Mouse (Mus musculus) cerebellum, adult (tissue): ENCODE measurements around the gene Gm7073.

Experiments
- ATAC-seq: cut with Nextera tagmentation; 2 replicates; pipeline ENCODE4 v1.9.2; 2017; ENCODE audit warnings: mild to moderate bottlenecking, moderate library complexity, mixed read lengths; ENCODE audit not compliant: insufficient number of reproducible peaks, low FRiP score, low TSS enrichment

The Gm7073 gene

DNA sequence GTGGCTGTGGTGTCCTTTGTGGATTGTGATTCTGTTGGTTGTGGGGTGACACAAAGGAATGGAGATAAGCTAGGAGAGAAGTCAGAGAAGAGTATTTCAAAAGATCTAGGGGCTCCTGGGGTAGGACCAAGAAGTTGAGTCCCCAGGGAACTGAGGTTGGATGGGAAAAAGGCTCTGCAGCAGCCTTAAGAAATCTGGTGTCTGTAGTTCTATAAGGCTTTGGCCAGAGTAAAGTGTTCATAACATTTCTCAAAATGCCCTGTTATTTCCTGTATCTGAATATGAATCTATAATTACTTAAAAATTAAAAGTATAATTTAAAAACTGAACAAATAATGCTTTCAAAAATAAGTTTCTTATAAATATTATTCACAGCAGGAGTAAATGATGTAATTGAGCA is at the start of gene Gm7073:
Gm7073 (minus strand) TSS at position 101 of the 400 bp plus-strand sequence.
- ATAC-seq, result no peak

DNA sequence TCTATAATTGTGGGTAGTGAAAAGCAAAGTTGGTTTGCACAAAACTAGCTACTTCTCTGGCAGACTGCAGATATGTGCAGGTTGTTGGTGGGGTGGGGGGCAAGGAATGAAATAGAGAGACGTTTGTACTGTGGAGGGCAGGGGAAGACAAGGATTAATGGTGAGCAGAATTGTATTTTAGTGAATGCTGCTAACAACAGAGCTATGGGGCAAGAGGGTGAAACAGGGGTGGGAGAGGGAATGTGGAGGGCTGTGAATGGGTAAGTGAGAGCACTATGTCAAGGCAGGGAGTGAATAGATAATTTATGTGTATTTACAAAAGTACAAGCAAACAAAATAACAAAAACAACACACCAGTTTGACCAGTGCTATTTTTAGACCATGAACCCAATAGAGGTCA is 31.5 kb upstream of the Gm7073 start:
- no peak for ATAC-seq

DNA sequence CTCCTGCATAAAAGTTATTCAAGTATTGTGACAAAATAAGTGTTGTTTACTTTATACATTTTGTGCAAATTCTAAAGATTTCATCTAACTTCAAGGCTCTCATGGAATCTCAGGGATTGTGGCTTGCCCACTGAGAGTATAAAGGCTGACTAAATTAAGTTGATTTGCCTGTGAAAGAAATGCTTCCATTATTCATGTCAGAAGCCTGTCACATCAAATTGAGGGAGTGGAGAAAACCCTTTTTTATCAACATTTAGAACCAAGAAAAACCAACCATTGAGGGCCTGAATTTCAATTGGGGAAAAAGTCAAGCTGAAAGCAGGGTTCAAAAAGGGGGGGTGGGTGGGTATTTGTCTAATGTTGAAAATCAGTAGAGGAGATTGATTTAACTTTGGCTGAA is 30.0 kb upstream of the Gm7073 start:
- no peak for ATAC-seq

DNA sequence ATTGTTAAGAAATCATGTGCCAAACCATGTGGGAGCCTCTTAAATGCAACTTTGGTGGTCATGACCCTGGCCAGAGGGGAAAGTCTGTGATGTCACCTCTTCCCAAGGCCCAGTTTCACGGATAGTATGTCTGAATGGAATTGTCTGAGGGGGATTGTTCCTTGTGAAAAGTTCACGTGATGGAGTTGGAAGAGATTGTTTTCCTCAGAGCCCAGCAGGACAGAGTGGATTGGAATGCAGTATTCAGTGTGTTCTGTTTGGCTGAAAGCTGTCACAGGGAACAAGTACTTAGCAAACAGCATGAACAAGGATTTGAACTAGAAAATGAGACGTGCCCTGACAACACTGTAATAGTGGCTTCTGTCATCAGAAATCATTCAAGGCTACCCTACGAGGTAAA is 16.2 kb upstream of the Gm7073 start:
- ATAC-seq, result no peak

DNA sequence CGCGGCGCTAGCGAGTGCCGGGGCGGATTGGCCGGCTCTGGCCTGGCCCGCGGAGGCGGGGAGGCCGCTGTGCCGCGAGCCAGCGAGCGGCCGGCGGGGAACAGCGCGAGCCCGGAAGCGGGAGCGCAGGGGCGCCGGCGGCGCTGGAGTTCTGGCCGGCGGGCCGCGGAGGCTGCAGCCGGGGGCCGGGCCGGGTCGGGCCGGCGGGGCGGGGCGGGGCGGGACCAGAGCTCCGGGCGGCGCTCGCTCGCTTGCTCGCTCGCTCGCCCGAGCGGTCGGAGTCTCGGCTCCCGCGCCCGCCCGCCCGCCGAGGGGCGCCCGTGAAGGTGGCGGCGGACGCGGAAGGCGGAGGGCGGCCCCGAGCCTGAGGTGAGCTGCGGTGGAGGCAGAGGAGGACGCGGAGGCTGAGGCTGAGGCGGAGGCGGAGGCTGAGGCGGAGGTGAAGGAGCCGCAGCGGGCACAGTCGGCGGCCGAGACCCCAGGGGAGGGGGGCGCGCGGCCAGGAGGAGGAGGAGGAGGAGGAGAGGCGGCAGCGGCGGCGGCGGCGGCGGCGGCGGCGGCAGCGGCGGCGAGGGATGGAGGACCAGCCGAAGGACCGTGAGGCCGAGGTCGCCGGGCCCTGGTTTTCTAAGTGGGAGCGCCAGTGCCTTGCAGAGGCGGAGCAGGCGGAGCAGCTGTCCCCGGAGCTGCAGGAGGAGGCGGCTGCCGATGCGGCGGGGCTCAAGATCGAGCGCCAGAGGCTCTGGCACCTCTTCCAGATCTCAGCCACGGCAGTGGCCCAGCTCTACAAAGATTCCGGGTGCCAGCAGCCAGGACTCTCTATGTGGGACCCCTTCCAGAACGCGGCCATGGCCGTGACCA is 8.6 kb upstream of the Gm7073 start:
- peak; percentile 82 for ATAC-seq

DNA sequence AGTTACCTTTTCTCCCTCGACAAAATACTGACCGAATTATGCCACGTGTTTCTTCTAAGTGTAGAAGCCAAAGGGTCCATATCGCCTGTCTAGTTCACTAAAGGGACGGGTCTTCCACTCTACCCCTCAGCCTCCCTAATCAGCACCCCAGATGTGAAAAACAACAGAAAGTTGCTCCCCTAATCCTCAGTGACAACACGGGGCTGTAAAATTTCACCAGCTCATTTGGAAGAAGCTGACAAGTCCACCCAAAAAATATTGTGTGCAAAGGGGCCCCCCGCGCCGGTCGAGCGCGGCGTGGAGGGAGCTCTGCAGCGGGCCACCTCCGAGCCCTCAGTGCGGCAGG is 8.0 kb upstream of the Gm7073 start:
- ATAC-seq, result no peak

DNA sequence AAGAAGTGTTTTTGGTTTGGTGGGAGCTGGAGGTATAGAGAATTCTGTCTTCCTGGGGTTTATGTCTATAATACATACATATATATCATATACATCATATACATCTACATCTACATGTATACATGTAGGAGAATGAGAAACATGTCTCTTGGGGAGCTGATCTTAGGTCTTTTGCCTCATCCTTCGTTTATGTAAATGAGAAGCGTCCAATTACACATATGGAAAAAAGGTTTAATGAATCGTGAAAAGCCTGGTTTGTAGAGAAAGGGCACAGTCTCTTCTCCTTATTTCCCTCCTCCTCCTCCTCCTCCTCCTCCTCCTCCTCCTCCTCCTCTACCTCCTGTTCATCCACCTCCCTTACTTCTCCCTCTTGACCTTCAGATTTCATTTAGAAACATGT is 6.9 kb upstream of the Gm7073 start:
- ATAC-seq, result no peak

DNA sequence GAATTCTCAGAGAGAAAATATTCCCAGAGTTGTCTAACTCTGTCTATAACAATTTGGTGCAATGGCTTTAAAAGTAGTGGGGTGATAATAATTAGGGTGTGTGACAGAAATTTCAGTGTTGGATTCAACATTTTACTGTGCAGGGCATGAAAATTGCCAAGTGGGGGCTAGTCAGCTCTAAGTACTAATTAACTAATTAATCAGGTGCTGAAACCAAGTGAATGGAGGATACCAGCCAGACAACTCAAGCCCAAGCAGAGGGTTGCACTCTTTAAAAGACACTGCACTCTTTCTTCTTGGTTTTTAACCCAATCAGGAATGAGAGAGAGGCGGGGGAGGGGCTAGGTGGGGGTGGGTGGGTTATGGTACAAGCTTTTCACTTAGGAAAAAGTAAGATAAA is 6.4 kb upstream of the Gm7073 start:
- ATAC-seq, result no peak

DNA sequence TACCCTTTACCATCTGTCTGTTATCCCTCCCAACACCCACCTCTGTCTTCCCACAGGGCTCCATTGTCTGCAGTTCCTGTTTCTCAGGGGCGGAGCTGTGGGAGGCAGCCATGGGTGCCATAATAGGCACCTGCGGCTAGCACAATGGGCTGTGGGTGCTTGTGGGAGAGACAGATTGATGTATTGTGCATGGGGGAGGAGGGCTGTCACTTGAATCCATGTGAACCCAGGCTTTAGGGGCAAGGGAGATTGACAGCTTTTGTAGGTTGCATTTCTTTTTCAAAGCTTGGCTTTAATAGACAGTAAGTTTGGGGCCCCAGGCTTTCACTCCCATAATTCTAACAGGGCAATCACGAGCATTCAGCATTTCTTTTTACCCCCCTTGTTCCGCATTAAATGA is 5.0 kb upstream of the Gm7073 start:
- no peak for ATAC-seq

DNA sequence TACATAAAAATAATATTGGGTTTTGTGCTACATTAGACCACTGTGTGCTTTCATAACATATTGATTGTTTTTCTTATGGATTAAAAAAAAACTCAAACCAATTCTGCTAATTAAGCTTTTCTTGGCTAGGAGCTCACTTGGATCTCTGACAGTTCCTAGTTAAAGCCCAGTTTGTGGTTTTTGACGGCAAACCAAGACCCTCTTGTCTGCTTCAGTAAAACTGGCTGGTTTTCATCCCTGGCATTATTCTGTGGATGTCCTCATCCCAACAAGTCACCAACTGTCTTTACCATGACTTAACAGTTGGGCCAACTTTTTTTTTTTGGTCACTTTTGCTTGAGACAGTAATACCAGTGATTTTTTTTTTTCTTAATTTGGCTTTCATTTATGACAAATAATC is 3.9 kb upstream of the Gm7073 start:
- ATAC-seq, result no peak

DNA sequence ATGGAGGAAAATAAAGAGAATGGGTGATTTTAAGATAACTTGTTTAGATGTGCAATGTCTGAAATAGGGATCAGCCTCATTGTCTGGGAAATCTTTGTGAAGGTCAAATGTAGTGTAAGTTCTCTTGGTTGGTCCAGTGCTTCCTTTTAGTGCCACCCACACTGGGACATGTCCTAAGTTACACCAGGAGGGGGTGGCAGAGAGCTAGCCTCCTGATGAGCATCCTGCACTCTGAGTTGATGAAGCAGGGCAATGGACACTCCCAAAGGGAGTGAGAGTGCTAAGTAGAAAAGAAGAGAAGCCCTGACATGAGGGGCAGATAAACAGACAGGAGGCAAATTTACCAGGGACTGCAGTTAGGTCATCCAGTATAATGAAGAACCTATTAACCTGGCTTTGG is 35.1 kb downstream of the Gm7073 start:
- ATAC-seq, result no peak

DNA sequence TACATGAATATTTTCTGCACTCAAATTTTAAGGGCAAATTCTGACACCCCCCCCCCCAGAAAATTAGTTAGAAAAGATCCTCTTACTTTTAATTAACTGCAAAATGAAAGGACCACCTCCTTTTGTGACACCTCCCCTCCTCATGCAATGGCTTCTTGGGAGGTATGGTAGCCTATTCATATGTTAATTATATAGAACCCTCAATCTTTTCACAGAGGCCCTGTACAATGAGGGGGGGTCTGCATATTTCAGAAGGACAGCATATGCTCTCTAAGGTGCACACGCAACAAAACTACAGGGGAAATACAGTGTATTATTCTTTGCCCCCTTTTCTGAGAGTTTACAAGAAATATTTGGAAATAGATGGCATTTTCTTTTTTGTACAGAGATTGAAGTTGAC is 41.3 kb downstream of the Gm7073 start:
- no peak for ATAC-seq

DNA sequence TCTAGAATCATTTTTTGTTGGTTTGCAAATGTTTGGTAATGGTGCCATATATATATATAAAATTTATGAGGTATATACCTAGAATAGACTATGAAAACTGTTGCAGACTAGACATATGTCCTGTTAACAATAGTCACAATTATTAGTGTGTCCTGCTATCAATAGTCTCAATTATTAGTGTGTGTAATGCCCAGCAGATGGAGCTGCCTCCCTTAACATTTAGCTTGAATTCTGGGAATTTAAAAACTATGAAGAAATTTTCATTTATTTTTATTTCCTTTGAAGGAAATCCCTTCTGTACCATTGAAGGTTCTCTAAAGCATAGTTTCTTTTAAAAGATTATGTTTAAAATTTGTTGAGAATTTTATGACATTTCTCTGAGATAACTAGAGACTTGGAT is 43.7 kb downstream of the Gm7073 start:
- ATAC-seq, result no peak

DNA sequence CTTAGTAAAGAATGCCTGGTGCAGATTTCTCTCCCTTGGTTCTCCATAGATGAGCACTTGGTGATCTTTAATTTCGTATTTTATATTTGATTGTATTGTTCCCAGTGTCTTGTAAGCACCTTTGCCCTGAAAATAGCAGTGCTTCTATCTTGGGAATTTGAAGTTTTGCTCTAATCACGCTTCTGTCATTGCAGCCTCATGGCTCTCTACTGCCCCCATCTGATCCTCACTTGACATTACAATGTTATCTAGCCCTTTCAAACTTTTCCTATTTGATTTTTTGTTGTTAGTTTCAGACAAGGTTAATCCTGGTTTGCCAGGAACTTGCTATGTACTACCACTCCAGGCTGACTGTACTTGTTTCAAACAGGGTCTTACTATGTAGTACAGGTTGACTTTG is 75.3 kb downstream of the Gm7073 start:
- no peak for ATAC-seq

DNA sequence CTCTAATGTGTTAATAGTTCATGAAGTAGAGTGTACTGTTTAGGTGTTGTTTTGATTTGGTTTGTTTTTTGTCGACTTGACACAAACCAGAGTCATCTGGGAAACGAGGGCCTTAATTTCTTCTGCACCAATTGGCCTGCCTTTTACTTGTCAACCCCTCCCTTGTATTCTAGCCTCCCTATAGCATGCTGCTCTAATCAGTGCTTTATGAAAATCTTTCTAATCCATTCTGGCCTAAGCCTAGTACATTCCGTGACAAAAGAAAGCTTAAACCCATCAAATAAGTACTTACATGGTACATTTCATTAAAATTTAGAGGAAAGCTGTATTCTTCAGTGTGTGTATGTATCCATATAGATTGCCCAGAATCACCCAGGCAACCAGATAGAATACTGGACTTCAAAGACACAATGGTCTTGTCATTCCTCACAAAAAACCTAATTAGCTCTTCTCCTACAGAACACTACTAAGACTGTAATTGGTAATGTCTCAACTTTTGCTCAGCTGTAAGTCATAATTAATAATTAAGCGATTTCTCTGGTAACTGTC is 124.4 kb downstream of the Gm7073 start:
- no peak for ATAC-seq

DNA sequence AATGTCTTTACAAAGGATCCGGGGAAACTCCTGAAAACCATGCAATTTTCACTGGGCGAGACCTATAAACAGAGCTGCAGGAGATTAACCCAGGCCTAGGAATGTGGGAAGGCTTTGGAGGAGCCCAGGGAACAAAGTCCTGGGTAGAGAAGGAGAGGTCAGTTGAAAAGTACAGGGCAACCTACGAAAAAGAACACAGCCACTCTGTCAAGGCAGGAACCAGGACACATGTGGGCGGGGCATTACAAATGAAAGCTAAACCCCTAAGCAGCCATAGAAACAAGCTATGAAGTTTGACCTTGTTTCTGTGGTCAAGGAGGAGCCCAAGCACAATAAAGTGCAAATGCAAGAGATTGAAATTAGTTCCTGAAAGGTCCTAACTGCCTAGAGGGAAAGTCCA is 133.4 kb downstream of the Gm7073 start:
- no peak for ATAC-seq

DNA sequence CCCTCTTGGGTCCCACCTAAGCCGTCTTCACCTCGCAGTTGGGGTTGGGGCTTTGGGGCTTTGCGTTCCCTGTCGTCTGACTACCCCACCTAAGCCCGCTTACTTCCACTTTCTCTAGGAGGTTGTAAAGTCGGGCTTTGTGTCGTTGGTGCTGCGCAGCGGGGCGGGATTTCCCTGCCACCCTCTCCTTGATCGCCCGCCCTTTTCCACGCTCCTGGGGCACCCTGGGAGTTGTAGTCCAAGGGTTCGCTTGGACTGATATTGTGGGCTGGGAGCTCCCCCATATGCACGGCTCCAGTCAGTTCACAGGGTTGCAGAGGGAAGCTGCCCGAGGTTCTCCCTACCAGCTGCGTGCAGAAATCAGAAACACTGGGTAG is 134.4 kb downstream of the Gm7073 start:
- ATAC-seq, result peak; percentile 96

DNA sequence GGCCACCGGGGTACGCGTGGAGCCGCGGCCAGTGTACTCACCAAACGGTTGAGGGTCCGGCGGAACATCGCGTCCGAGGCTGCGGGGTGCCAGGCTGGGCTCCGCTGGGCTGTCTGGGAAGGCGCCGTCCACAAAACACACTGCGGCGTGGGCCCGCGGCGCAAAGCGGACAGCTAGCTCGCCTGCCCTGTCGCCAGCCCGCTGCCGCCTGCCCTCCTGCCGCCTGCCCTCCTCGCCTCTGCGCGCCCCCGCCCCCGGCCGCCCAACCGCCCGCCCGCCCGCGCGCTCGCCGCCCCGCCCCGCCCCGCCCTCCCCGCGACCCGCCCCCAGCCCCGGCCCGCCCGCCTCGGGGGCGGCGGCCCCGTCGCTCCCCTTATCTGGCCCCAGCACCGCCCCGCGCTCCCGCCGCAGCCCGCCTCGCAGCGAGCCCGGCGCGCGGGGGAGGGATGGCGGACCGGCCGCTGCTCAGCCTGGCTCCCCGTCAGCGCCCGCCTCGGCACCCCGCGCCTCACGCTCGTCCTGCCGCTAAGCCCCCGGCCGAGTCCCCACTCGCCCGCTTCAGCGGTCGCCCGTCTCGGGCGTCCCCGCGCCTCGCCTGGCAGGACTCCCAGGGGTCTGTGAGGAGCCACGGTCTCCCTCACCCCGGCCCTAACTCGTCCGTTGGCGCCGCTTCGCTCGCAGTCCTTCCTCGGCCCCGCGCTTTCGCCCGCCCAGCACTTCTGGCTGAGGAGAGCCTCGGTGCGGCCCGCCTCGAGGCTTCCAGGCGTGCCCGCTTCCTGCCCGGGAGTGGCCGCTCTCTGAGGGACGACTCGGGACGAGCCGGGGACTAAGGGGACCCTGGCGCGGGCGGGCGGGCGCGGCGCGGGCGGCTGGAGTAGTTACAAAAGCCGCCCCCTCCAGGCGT is 135.0 kb downstream of the Gm7073 start:
- ATAC-seq, result peak; percentile 65

DNA sequence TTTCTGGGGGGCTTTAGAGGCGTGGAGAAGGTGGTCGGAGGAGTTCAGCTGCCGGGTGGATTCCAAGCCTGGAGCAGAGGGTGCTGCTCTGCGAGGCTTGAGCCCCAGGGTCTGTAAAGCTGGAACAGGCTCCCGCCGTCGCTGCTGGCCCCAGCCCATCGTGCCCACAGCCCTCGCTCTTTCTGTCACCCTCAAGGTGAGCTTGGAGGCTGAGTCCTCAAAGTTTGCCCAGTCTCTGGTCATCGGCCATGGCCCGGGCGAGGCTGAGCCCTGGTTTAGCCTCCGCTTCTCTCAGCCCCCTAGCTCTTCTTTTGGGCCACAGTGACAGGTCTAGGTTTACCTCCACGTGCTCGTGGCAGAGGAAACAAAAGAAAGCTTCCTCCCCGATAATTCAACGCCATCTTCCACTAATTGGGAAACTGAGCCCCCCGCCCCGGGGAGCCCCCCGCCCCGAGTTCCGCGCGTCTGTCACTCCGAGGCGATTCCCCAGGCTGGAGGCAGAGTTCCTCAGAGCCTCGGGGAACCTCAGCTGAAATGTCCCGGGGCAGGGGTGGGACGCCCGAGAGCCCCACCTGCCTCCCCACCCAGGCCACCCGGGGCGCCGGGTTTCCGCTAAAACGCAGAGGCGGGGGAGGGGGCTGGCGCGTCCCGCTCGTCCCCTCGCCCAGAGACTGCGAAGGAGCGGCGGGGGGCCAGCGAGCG is 135.8 kb downstream of the Gm7073 start:
- 0 out of 2 replicates have a peak, but pooled peaks have one; percentile 11 for ATAC-seq

DNA sequence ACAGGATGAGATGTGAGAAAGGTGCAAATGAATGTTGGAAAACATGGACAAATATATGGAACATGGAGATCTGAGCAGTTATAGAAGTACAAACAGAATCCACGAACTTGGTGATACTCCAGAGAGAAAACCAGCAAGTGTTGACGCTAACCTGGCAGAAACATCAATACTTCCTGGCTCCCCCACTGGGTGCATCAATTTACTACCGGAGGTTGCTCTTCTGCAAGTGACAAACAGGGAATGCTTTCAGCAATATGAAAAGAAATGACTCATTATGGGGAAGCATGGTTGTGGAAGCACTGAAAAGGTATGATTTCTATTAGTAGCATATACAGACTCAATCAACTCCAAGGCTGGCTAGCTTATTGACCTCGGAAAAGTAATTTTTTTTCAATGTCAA is 144.8 kb downstream of the Gm7073 start:
- ATAC-seq, result peak; percentile 74

DNA sequence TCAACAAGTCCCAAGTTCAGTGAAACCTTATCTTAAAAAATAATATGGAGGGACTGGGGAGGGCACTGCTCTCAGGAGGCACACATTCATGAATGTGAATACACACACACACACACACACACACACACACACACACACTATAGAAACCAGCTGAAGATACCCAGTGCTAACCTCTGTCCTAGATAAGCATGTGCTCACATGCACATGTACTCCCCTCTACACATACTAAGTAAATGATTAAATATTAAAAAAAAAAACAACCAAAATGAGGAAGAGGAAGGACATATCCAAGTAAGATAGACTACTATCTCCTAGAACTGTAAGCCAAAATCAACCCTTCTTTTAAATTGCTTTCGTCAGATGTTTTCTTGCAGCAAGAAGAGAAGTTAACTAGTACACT is 152.2 kb downstream of the Gm7073 start:
- ATAC-seq, result no peak
